Mouse (Mus musculus): Measurements from ENCODE around the gene Slc25a35.

DNA sequence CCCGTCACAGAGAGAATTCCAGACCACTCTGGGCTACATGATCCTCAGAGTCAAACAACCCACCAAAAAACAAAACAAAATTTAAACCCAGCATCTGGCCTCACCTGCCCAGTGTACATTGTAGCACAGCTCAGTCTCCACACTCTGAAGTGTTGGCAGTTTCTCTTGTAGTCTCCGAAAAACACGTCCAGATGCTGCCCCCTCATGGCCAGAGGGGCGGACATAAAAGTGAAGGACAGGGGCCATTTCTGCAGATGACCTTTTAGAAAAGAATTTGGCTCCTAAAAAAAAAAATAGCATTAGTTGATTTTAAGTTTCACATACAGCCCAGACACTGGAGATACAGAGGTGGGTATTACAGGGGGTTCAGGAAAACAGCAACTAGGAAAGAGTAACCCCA, 35.7 kb downstream of the Slc25a35 start:
- TF ChIP-seq CTCF (IDR thresholded peaks at IDR 0.05; ENCODE audit: borderline replicate concordance, control insufficient read depth, extremely low read depth, insufficient read depth, low read length, poor library complexity) (no peak), POLR2A (IDR thresholded peaks at IDR 0.05; ENCODE audit: control insufficient read depth, extremely low read depth, insufficient read depth, low read length, poor library complexity) (no peak)

Measured in thymus, adult 2 months (tissue).